Mouse (Mus musculus): Measurements from ENCODE around the gene Dtymk. TPM values are rescaled to one million over a fixed set of nuclear protein-coding genes. Genes with fewer than 3 reads are reported as not detected.
A peak's percentile ranks its signal among the peaks of the same experiment; 100 is the strongest.
"Not testable (repeated sequence)": the region's sequence is repeated elsewhere in the genome, so short reads cannot be mapped to it uniquely, and the experiment has no call there.

Dtymk gene
- polyA plus RNA-seq, 1 experiment from 2014 or later = 108 TPM

DNA sequence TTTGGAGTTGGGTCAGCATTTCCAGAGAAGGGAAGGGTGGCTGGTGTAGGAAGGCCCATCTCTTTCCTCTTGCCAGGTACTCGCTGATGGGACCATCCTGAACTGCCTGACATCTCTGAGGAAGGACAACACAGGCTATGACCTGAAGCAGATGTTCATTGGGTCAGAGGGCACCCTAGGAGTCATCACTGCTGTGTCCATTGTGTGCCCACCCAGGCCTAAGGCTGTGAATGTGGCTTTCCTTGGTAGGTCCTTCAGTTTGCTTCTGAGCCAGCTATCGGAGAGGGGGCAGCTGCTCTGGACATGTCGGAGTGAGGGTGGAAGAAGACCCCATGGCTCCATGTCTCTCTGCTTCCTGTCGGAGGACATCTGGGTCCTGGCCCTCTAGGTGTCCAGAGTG lies 33.5 kb upstream of the Dtymk start:
- 88% methylated on average over 4 of the region's 4 CpGs for WGBS
- Histone ChIP-seq H3K36me3 (ENCODE audit: control insufficient read depth, insufficient read depth, low read length) (peaks cover 7% of the 10 kb centered on the region), H3K9ac (ENCODE audit: low read length) (no peak overlapping the region), H3K4me2 (replicated peaks; ENCODE audit: low read depth) (no peak overlapping the region), H3K9me3 (ENCODE audit: control insufficient read depth, low read length) (no peaks in the 10 kb centered on the region), H3K27me3 (ENCODE audit: control insufficient read depth, insufficient read depth, low read length) (no peaks in the 10 kb centered on the region), H3K4me3 (ENCODE audit: low read depth, low read length) (no peak overlapping the region), H3K27ac (replicated peaks) (no peak overlapping the region), H3K4me1 (replicated peaks; ENCODE audit: control insufficient read depth, insufficient read depth) (no peaks in the 10 kb centered on the region)
- DNase-seq (ENCODE audit: low spot score) (no peak), ATAC-seq (ENCODE audit: low FRiP score, low TSS enrichment) (no peak)
- TF ChIP-seq EP300 (optimal IDR thresholded peaks at IDR 0.05) (no peak), CTCF (IDR thresholded peaks at IDR 0.05; ENCODE audit: low read depth) (no peak)

GRCm38 (mm10) chr1:93834671-93835150 lies 33.0 kb upstream of the Dtymk start:
- TF ChIP-seq EP300 (optimal IDR thresholded peaks at IDR 0.05) (no peak), CTCF (IDR thresholded peaks at IDR 0.05; ENCODE audit: low read depth) (no peak)
- no peak overlapping the region for H3K4me3 ChIP-seq (ENCODE audit: low read depth, low read length)
- ATAC-seq (ENCODE audit: low FRiP score, low TSS enrichment) (no peak), DNase-seq (ENCODE audit: low spot score) (no peak)
- H3K4me1 ChIP-seq (replicated peaks; ENCODE audit: control insufficient read depth, insufficient read depth) = no peaks in the 10 kb centered on the region
- 83% methylated on average over 7 of the region's 7 CpGs for WGBS
- H3K9ac ChIP-seq (ENCODE audit: low read length) = no peak overlapping the region
- no peaks in the 10 kb centered on the region for H3K27me3 ChIP-seq (ENCODE audit: control insufficient read depth, insufficient read depth, low read length)
- H3K9me3 ChIP-seq (ENCODE audit: control insufficient read depth, low read length) = no peaks in the 10 kb centered on the region
- H3K36me3 ChIP-seq (ENCODE audit: control insufficient read depth, insufficient read depth, low read length) = peaks cover 7% of the 10 kb centered on the region
- no peak overlapping the region for H3K27ac ChIP-seq (replicated peaks)
- no peak overlapping the region for H3K4me2 ChIP-seq (replicated peaks; ENCODE audit: low read depth)

DNA sequence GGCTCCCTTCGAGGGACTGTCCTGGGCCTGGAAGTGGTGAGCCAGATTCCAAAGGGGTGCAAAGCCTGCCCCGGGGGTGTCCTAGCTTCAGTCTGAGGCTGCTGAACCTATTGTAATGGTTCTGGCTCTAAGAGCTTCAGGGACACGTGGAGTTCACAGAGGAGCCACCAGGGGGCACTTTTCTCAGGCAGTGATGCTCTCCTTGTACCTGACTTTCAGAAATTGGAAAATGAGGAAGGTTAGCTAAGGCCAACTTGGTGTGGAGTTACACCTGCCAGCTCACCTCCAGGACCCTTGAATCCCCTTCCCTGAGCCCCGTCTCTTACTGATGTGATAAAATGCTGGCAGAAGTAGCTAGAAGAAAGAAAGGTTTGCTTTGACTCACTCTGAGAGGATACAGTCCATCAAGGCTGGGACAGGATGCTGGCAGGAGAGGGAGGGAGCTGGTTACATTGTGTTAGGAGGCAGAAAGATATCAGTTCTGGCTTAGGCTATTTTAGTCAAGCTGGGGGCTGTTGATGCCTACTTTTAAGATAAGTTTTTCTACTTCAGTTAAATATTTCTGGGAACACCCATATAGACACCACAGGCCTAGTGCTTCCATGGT lies 31.1 kb upstream of the Dtymk start:
- not testable (repeated sequence) for H3K9ac ChIP-seq (ENCODE audit: low read length); H3K4me1 ChIP-seq (replicated peaks; ENCODE audit: control insufficient read depth, insufficient read depth); H3K36me3 ChIP-seq (ENCODE audit: control insufficient read depth, insufficient read depth, low read length); DNase-seq (ENCODE audit: low spot score); H3K4me3 ChIP-seq (ENCODE audit: low read depth, low read length); H3K4me2 ChIP-seq (replicated peaks; ENCODE audit: low read depth); H3K27ac ChIP-seq (replicated peaks); H3K27me3 ChIP-seq (ENCODE audit: control insufficient read depth, insufficient read depth, low read length); H3K9me3 ChIP-seq (ENCODE audit: control insufficient read depth, low read length); ATAC-seq (ENCODE audit: low FRiP score, low TSS enrichment)
- peak; percentile 41 for TF ChIP-seq CTCF (IDR thresholded peaks at IDR 0.05; ENCODE audit: low read depth)
- 55% methylated on average over 2 of the region's 4 CpGs for WGBS

GRCm38 (mm10) chr1:93826540-93826835 lies 24.8 kb upstream of the Dtymk start:
- Histone ChIP-seq H3K4me1 (replicated peaks; ENCODE audit: control insufficient read depth, insufficient read depth) (peaks cover 3% of the 10 kb centered on the region; the same call in 1 of the 2 replicates), H3K4me2 (replicated peaks; ENCODE audit: low read depth) (no peak overlapping the region), H3K4me3 (ENCODE audit: low read depth, low read length) (no peak overlapping the region), H3K36me3 (ENCODE audit: control insufficient read depth, insufficient read depth, low read length) (peaks cover under 1% of the 10 kb centered on the region; the same call in 1 of the 2 replicates), H3K27me3 (ENCODE audit: control insufficient read depth, insufficient read depth, low read length) (no peaks in the 10 kb centered on the region), H3K27ac (replicated peaks) (no peak overlapping the region), H3K9ac (ENCODE audit: low read length) (peak overlapping the region; percentile 2; the same call in 1 of the 2 replicates), H3K9me3 (ENCODE audit: control insufficient read depth, low read length) (no peaks in the 10 kb centered on the region)
- WGBS = 90% methylated on average over 9 of the region's 9 CpGs
- DNase-seq (ENCODE audit: low spot score) (no peak), ATAC-seq (ENCODE audit: low FRiP score, low TSS enrichment) (no peak)
- TF ChIP-seq CTCF (IDR thresholded peaks at IDR 0.05; ENCODE audit: low read depth) = no peak
- TF ChIP-seq EP300 (optimal IDR thresholded peaks at IDR 0.05) = no peak

DNA sequence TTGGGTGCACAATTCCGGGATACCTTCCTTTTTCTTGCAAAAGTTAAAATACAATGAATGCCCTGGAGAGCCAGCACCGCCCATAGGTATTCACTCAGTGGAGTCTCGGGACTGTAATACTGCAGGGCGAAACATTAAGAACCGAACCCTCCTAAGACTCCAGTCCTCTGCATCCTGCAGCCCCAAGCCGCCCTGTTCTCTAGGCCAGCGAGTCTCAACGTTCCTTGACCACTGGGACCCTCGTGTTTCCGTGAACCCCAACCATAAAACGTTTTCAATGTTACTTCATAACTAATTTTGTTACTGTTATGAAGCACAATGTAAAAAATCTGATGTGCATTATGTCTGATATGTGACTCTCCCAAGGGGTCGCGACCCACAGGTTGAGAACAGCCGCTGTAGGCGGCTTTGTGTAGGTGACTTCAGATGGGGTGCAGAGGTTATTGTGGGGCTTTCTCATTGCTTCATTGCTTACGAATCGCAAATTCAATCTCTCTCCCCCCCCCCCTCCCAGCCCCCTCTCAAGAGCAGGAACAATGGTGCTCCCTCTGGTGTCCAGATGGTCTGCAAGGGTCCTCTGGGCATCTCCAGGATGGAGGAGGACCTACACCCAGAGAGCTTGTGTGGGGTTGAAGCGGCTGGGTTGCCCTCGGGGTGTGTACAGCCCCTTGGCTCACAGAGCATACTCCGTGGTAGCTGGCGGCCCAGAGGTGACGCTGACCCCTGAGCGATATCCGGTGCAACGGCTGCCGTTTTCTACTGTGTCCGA lies 24.2 kb upstream of the Dtymk start:
- whole genome bisulfite sequencing = 38% methylated on average over 27 of the region's 27 CpGs
- Histone ChIP-seq H3K27me3 (ENCODE audit: control insufficient read depth, insufficient read depth, low read length) (no peaks in the 10 kb centered on the region), H3K4me3 (ENCODE audit: low read depth, low read length) (peak overlapping the region; percentile 50), H3K4me1 (replicated peaks; ENCODE audit: control insufficient read depth, insufficient read depth) (peaks cover 3% of the 10 kb centered on the region; the same call in 1 of the 2 replicates), H3K27ac (replicated peaks) (peak overlapping the region; percentile 97), H3K4me2 (replicated peaks; ENCODE audit: low read depth) (peak overlapping the region; percentile 72), H3K9me3 (ENCODE audit: control insufficient read depth, low read length) (no peaks in the 10 kb centered on the region), H3K36me3 (ENCODE audit: control insufficient read depth, insufficient read depth, low read length) (peaks cover 3% of the 10 kb centered on the region; the same call in 1 of the 2 replicates), H3K9ac (ENCODE audit: low read length) (peak overlapping the region; percentile 70)
- ATAC-seq (ENCODE audit: low FRiP score, low TSS enrichment) (0 out of 2 replicates have a peak, but pooled peaks have one; percentile 36), DNase-seq (ENCODE audit: low spot score) (no peak)
- TF ChIP-seq CTCF (IDR thresholded peaks at IDR 0.05; ENCODE audit: low read depth) (peak; percentile 47), EP300 (optimal IDR thresholded peaks at IDR 0.05) (no peak)

Measured in stomach, postnatal 0 days (tissue).